8 mouse cellular contexts compared by ENCODE assay signal in genomic region chr11:45884029-45884428, GRCm38 (mm10). TPM values are rescaled to one million over a fixed set of nuclear protein-coding genes. Genes with fewer than 3 reads are reported as not detected.
DNase-seq lines count a peak whose midpoint lies in the region; ATAC-seq and TF ChIP-seq lines count a peak whose summit lies in the region.

No protein-coding gene starts in this region.

- H3K9ac ChIP-seq in forebrain, postnatal 0 days: no peak overlapping the region
- no peak overlapping the region for H3K9ac ChIP-seq in forebrain, embryonic 16.5 days (replicated peaks; ENCODE audit: low read depth, low read length)

- H3K27me3 ChIP-seq in forebrain, postnatal 0 days (ENCODE audit: insufficient read depth, low read length): no peaks in the 10 kb centered on the region
- H3K27me3 ChIP-seq in forebrain, embryonic 16.5 days (replicated peaks; ENCODE audit: control insufficient read depth, insufficient read depth, low read length): no peaks in the 10 kb centered on the region
- H3K27me3 ChIP-seq in forebrain, embryonic 10.5 days (ENCODE audit: poor library complexity, severe bottlenecking): no peaks in the 10 kb centered on the region

- no peak for TF ChIP-seq POLR2A in lung, adult 2 months (IDR thresholded peaks at IDR 0.05; ENCODE audit: borderline replicate concordance, extremely low read depth, low read depth, low read length)

- peak; percentile 23; the same call in 1 of the 2 replicates for ATAC-seq in forebrain, postnatal 0 days
- no peak for ATAC-seq in forebrain, embryonic 16.5 days
- peak; percentile 79 for ATAC-seq in common myeloid progenitor, adult 5-6 weeks (replicated peaks; ENCODE audit: low read depth, poor library complexity, severe bottlenecking)
- peak; percentile 81 for ATAC-seq in monocyte, adult 5-6 weeks (replicated peaks; ENCODE audit: insufficient number of reproducible peaks, low FRiP score, low TSS enrichment, poor library complexity, severe bottlenecking)

- 32% methylated on average over 4 of the region's 4 CpGs for WGBS in forebrain, postnatal 0 days
- 34% methylated on average over 4 of the region's 4 CpGs for WGBS in forebrain, embryonic 16.5 days
- 27% methylated on average over 4 of the region's 4 CpGs for WGBS in lung, adult 2 months
- 80% methylated on average over 4 of the region's 4 CpGs for WGBS in forebrain, embryonic 10.5 days

- H3K27ac ChIP-seq in forebrain, postnatal 0 days (ENCODE audit: low read depth, low read length): no peak overlapping the region
- H3K27ac ChIP-seq in forebrain, embryonic 16.5 days (ENCODE audit: low read length): no peak overlapping the region
- H3K27ac ChIP-seq in forebrain, embryonic 10.5 days: no peak overlapping the region

- H3K4me3 ChIP-seq in forebrain, postnatal 0 days (ENCODE audit: low read depth, low read length): no peak overlapping the region
- H3K4me3 ChIP-seq in forebrain, embryonic 16.5 days (replicated peaks; ENCODE audit: low read length): no peak overlapping the region
- no peak overlapping the region for H3K4me3 ChIP-seq in lung, adult 2 months (replicated peaks; ENCODE audit: extremely low read depth, low read depth, low read length)
- H3K4me3 ChIP-seq in forebrain, embryonic 10.5 days: no peak overlapping the region

- peaks cover 3% of the 10 kb centered on the region; the same call in 1 of the 2 replicates for H3K4me1 ChIP-seq in forebrain, postnatal 0 days (ENCODE audit: insufficient read depth)
- peaks cover 11% of the 10 kb centered on the region for H3K4me1 ChIP-seq in forebrain, embryonic 16.5 days (replicated peaks; ENCODE audit: control insufficient read depth, insufficient read depth, low read length)
- H3K4me1 ChIP-seq in lung, adult 2 months (ENCODE audit: control insufficient read depth, insufficient read depth, low read length): peaks cover 14% of the 10 kb centered on the region
- H3K4me1 ChIP-seq in forebrain, embryonic 10.5 days: peaks cover 25% of the 10 kb centered on the region; the same call in 1 of the 2 replicates

- peak; percentile 75 for TF ChIP-seq CTCF in forebrain, postnatal 0 days (IDR thresholded peaks at IDR 0.05; ENCODE audit: low read depth)
- peak; percentile 49 for TF ChIP-seq CTCF in lung, adult 2 months (IDR thresholded peaks at IDR 0.05; ENCODE audit: insufficient read depth, low read length)

- H3K9me3 ChIP-seq in forebrain, postnatal 0 days (ENCODE audit: low read length): no peaks in the 10 kb centered on the region
- H3K9me3 ChIP-seq in forebrain, embryonic 16.5 days (ENCODE audit: control insufficient read depth, low read length): no peaks in the 10 kb centered on the region
- H3K9me3 ChIP-seq in forebrain, embryonic 10.5 days: no peaks in the 10 kb centered on the region

- H3K36me3 ChIP-seq in forebrain, postnatal 0 days (ENCODE audit: insufficient read depth): 0 out of 2 replicates have a peak, but pooled peaks cover 10% of the 10 kb centered on the region
- peaks cover 3% of the 10 kb centered on the region for H3K36me3 ChIP-seq in forebrain, embryonic 16.5 days (ENCODE audit: control insufficient read depth, insufficient read depth)
- H3K36me3 ChIP-seq in forebrain, embryonic 10.5 days (replicated peaks): peaks cover 45% of the 10 kb centered on the region

- DNase-seq in forebrain, postnatal 0 days: peak; percentile 76
- no peak for DNase-seq in lung, adult 2 months
- no peak for DNase-seq in lung, postnatal 14 days
- no peak for DNase-seq in urinary bladder, postnatal 4 days (ENCODE audit: low spot score in 2 of 2)
- DNase-seq in forebrain, embryonic 10.5 days (ENCODE audit: extremely low spot score, low spot score): no peak

- H3K4me2 ChIP-seq in forebrain, postnatal 0 days (ENCODE audit: low read depth): no peak overlapping the region
- H3K4me2 ChIP-seq in forebrain, embryonic 16.5 days (ENCODE audit: low read length): no peak overlapping the region

RNA-seq across cellular contexts. Expression of gene Clint1, which starts 32.2 kb away (rescaled TPM):
- total RNA-seq in forebrain, postnatal 0 days (2014; rRNA removed): 24.7 and 32.8 TPM in 2 replicates
- polyA plus RNA-seq in forebrain, postnatal 0 days (2015; fragmentation: Nextera tagmentation; extraction: Ambion mirVana): 19.4 and 28.8 TPM in 2 replicates
- polyA plus RNA-seq in forebrain, embryonic 16.5 days (2015; fragmentation: Nextera tagmentation; extraction: Ambion mirVana): 45.1 and 56.0 TPM in 2 replicates
- polyA plus RNA-seq in lung, adult 2 months (2012; rRNA removed): 37.1 and 51.8 TPM in 2 replicates
- 157 and 188 TPM in 2 replicates for total RNA-seq in common myeloid progenitor, adult 5-6 weeks (2017)
- 148 to 190 TPM (median 173 TPM) in 3 replicates for total RNA-seq in monocyte, adult 5-6 weeks (2017)
- polyA plus RNA-seq in forebrain, embryonic 10.5 days (2016; fragmentation: Nextera tagmentation; extraction: Ambion mirVana): 62.8 and 64.2 TPM in 2 replicates
